Mouse (Mus musculus) thymus, adult 2 months (tissue): Measurements from ENCODE around the gene Ube2m. TPM values are rescaled to one million over a fixed set of nuclear protein-coding genes. Genes with fewer than 3 reads are reported as not detected.

Source experiments
- DNase-seq: peaks from one replicate; pipeline ENCODE4 v3.0.0; 2021
- H3K27ac ChIP-seq: fragments of 200-500 bp; 2 replicates; pipeline ENCODE4 v1.5.1; 2012; ENCODE audit warnings: low read length, control low read depth; ENCODE audit not compliant: control insufficient read depth, insufficient read depth
- H3K27me3 ChIP-seq: fragments of 200-500 bp; 2 replicates; pipeline ENCODE4 v1.6.1; 2012; ENCODE audit warnings: mild to moderate bottlenecking, low read length, moderate library complexity, mixed read lengths; ENCODE audit not compliant: control insufficient read depth, insufficient read depth
- H3K36me3 ChIP-seq: fragments of 200-500 bp; 2 replicates; pipeline ENCODE4 v1.6.1; 2012; ENCODE audit warnings: mild to moderate bottlenecking, low read length, moderate library complexity; ENCODE audit not compliant: control insufficient read depth, insufficient read depth
- H3K4me1 ChIP-seq: fragments of 200-500 bp; replicated peaks from 2 replicates; pipeline ENCODE4 v1.6.1; 2012; ENCODE audit warnings: low read length; ENCODE audit not compliant: control insufficient read depth, insufficient read depth
- H3K4me3 ChIP-seq: fragments of 200-500 bp; 2 replicates; pipeline ENCODE4 v1.5.1; 2012; ENCODE audit warnings: mild to moderate bottlenecking, low read length, control low read depth, moderate library complexity; ENCODE audit not compliant: control insufficient read depth, insufficient read depth
- CTCF ChIP-seq: fragments of 200-500 bp; IDR thresholded peaks from 2 replicates; pipeline ENCODE4 v1.5.1; 2012; ENCODE audit warnings: mild to moderate bottlenecking, control low read depth, low read length, moderate library complexity, borderline replicate concordance; ENCODE audit not compliant: control insufficient read depth, poor library complexity, insufficient read depth; ENCODE audit errors: extremely low read depth
- POLR2A ChIP-seq: fragments of 200-500 bp; IDR thresholded peaks from 2 replicates; pipeline ENCODE4 v1.6.1; 2012; ENCODE audit warnings: mild to moderate bottlenecking, low read length, control low read depth, moderate library complexity; ENCODE audit not compliant: control insufficient read depth, poor library complexity, insufficient read depth; ENCODE audit errors: extremely low read depth
- WGBS: fragments of 180-500 bp; shearing (Covaris S2); methylation state at CpG from one replicate; pipeline ENCODE4 v1.1.7; 2018; 5-methylcytosine and 5-hydroxymethylcytosine counted together
- polyA plus RNA-seq: library from polyadenylated mRNA; depleted of rRNA; stranded (reverse); fragments of >200 nt; gene quantifications from 2 replicates; pipeline ENCODE4 v1.2.3, GENCODE M21; 2012

Gene Ube2m
- polyA plus RNA-seq, 1 experiment, result 236 TPM

DNA sequence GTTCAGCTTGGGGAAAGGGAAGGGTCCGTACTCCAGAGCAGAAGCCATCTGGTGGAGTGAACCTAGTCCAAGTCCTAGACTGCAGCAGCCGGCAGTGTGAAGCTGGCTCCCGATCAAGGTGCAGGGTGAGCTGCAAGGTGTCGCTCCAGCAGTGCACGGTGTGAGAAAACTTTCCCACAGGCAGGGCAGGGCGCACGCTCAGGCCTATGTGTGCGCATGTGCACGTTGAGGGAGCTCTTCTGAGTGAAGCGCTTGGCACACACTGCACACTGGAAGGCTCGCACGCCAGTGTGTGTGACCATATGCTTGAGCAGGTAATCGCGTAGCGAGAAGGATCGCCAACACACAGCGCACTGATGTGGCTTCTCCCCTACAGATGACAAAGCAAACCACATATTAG lies 32.1 kb downstream of the Ube2m start:
- DNase-seq, result no peak
- Histone ChIP-seq H3K27ac (no peak overlapping the region), H3K36me3 (peaks cover 10% of the 10 kb centered on the region), H3K27me3 (no peaks in the 10 kb centered on the region), H3K4me3 (no peak overlapping the region), H3K4me1 (peaks cover 11% of the 10 kb centered on the region)
- TF ChIP-seq POLR2A, result no peak
- TF ChIP-seq CTCF, result no peak
- WGBS, result 94% methylated on average over 17 of the region's 17 CpGs

GRCm38 (mm10) chr7:13003380-13003779 lies 34.7 kb downstream of the Ube2m start:
- no peak for TF ChIP-seq CTCF
- TF ChIP-seq POLR2A, result no peak
- Histone ChIP-seq H3K27ac (no peak overlapping the region), H3K27me3 (no peaks in the 10 kb centered on the region), H3K36me3 (peaks cover 10% of the 10 kb centered on the region), H3K4me1 (no peaks in the 10 kb centered on the region), H3K4me3 (no peak overlapping the region)
- DNase-seq, result no peak
- WGBS, result 91% methylated on average over 5 of the region's 5 CpGs

GRCm38 (mm10) chr7:13001584-13001983 lies 36.5 kb downstream of the Ube2m start:
- H3K27ac ChIP-seq, result no peak overlapping the region
- WGBS, result 94% methylated on average over 1 of the region's 1 CpGs
- no peak for TF ChIP-seq POLR2A
- TF ChIP-seq CTCF, result no peak

DNA sequence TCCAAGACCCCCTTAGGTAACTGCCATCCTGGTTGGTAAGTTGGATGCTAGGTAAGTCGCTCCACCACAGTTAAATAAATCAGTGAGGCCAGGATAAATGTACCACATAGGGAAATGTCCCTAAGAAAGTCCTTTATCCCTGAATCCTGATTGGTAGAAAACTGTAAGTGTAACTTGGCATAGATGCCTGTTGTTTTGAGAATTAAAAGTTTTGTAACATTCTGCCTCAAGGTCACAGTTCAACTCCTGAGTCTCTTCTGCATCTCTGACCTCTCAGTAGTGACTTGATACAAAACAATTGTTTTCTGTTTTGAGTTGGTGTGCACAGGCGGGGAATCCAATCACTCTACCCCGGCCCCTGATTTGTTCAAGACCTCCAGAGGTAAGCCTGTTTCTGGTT lies 39.2 kb downstream of the Ube2m start, which contains the start of gene Trim28:
Trim28 (plus strand) TSS at position 264 of the 400 bp plus-strand sequence.
- 90% methylated on average over 3 of the region's 3 CpGs for WGBS
- Histone ChIP-seq H3K36me3 (no peaks in the 10 kb centered on the region), H3K4me3 (no peak within 1 kb of the TSS), H3K27me3 (no peaks in the 10 kb centered on the region), H3K4me1 (no peaks in the 10 kb centered on the region), H3K27ac (no peak within 1 kb of the TSS)
- TF ChIP-seq POLR2A (no peak), CTCF (no peak)
- DNase-seq, result no peak

More at GRCm38 (mm10) chr7:13001584-13001983, 36.5 kb downstream of the Ube2m start:
- H3K27me3 ChIP-seq, result no peaks in the 10 kb centered on the region
- peaks cover under 1% of the 10 kb centered on the region for H3K36me3 ChIP-seq
- DNase-seq, result no peak
- no peak overlapping the region for H3K4me3 ChIP-seq
- no peaks in the 10 kb centered on the region for H3K4me1 ChIP-seq

DNA sequence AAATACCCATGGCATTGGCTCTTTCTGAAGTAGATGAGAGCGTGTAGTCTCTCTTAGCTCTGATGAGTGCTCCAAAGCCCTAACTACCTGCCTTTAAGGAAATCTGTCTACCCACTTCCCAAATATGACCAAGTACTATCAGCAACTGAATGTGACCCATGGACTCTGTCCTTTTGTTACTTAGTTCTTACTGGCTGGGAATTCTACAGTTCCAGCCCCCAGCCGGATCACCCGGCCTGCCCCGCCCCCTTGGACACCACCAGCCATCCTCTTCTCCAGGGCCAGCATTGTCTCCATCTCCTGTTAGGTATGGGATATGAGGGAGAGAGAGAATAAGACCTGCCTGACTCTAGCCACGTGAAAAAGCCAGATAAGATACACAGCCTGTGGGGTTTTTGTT lies 40.0 kb downstream of the Ube2m start, which contains the start of gene Slc27a5:
Slc27a5 (minus strand) TSS at position 140 of the 400 bp plus-strand sequence.
- TF ChIP-seq POLR2A (no peak), CTCF (no peak)
- no peak within 1 kb of the TSS for H3K27ac ChIP-seq

GRCm38 (mm10) chr7:12997230-12997629 lies 40.8 kb downstream of the Ube2m start:
- Histone ChIP-seq H3K4me3 (no peak overlapping the region), H3K27ac (no peak overlapping the region), H3K27me3 (no peaks in the 10 kb centered on the region), H3K4me1 (no peaks in the 10 kb centered on the region), H3K36me3 (no peaks in the 10 kb centered on the region)
- TF ChIP-seq CTCF (no peak), POLR2A (no peak)
- WGBS, result 83% methylated on average over 5 of the region's 5 CpGs
- DNase-seq, result no peak

More for the DNA sequence above, 40.0 kb downstream of the Ube2m start, which contains the start of gene Slc27a5:
- DNase-seq, result no peak
- Histone ChIP-seq H3K36me3 (no peaks in the 10 kb centered on the region), H3K27me3 (no peaks in the 10 kb centered on the region), H3K4me3 (no peak within 1 kb of the TSS), H3K4me1 (no peaks in the 10 kb centered on the region)
- 89% methylated on average over 5 of the region's 5 CpGs for WGBS

DNA sequence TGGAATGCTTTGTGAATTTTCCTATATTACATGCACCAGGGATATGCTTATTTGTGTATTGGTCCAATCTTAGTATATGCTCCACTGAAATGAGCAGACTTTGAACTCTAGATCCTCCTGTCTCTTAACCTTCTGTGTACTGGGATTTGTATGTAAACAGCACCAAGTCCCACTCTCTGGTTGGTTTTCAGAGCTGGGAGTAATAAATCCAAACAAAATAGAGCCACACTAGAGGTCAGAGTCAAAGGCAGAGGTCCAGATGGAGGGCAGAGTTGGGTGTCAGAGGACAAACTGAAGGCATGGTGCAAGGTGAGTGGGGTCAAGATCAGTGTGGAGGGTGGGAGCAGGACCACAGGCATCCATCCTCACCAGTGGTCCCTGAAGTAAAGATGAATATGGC lies 42.2 kb downstream of the Ube2m start:
- TF ChIP-seq CTCF (no peak), POLR2A (no peak)
- no peaks in the 10 kb centered on the region for H3K27me3 ChIP-seq
- H3K4me3 ChIP-seq, result no peak overlapping the region
- DNase-seq, result no peak
- no peaks in the 10 kb centered on the region for H3K4me1 ChIP-seq
- no peaks in the 10 kb centered on the region for H3K36me3 ChIP-seq
- H3K27ac ChIP-seq, result no peak overlapping the region
